Mouse (Mus musculus): ENCODE measurements at regions not wholly inside any gene's neighbourhood (a gene's known extent, or its start where the extent isn't known, plus 50 kb on each side); places are given as distances from the start of the nearest gene placed in this dataset.
"Not testable (repeated sequence)": the region's sequence is repeated elsewhere in the genome, so short reads cannot be mapped to it uniquely, and the experiment has no call there.

GRCm38 (mm10) chr15:32034790-32035189 lies 142.3 kb upstream of the Tas2r119 start:
- POLR2A ChIA-PET, result no interaction called here
- CTCF ChIA-PET, result no interaction called here

- CTCF ChIA-PET, result no interaction called here
- POLR2A ChIA-PET, result no interaction called here
Measured at GRCm38 (mm10) chr15:32041764-32042163, 135.3 kb upstream of the Tas2r119 start.

GRCm38 (mm10) chr15:32042173-32042572 lies 134.9 kb upstream of the Tas2r119 start:
- ChIA-PET POLR2A (no interaction called here), CTCF (no interaction called here)

- POLR2A ChIA-PET, result no interaction called here
- CTCF ChIA-PET, result no interaction called here
Measured at GRCm38 (mm10) chr15:32042589-32042988, 134.5 kb upstream of the Tas2r119 start.

- ChIA-PET CTCF (no interaction called here), POLR2A (no interaction called here)
Measured at GRCm38 (mm10) chr15:32043207-32043606, 133.9 kb upstream of the Tas2r119 start.

- CTCF ChIA-PET, POLR2A ChIA-PET: not testable (repeated sequence)
Measured at GRCm38 (mm10) chr15:32043670-32044069, 133.4 kb upstream of the Tas2r119 start.

- ChIA-PET CTCF (no interaction called here), POLR2A (no interaction called here)
Measured at GRCm38 (mm10) chr15:32048836-32049235, 128.3 kb upstream of the Tas2r119 start.

GRCm38 (mm10) chr15:32061573-32061972 lies 115.5 kb upstream of the Tas2r119 start:
- POLR2A ChIA-PET, result no interaction called here

GRCm38 (mm10) chr15:32082109-32082508 lies 95.0 kb upstream of the Tas2r119 start:
- ChIA-PET CTCF (no interaction called here), POLR2A (interaction anchor here in 1 of 4 experiments (0.8 kb wide), 1 partner anchor 13 kb away, joined by 3 read pairs; no protein-coding TSS in a partner anchor)

More at GRCm38 (mm10) chr15:32061573-32061972, 115.5 kb upstream of the Tas2r119 start:
- CTCF ChIA-PET, result no interaction called here

- ChIA-PET CTCF (no interaction called here), POLR2A (no interaction called here)
Measured at GRCm38 (mm10) chr15:32093889-32094288, 83.2 kb upstream of the Tas2r119 start.

- CTCF ChIA-PET, result no interaction called here
Measured at GRCm38 (mm10) chr15:32095554-32095953, 81.5 kb upstream of the Tas2r119 start.

GRCm38 (mm10) chr15:32110659-32111058 lies 66.4 kb upstream of the Tas2r119 start:
- POLR2A ChIA-PET, result no interaction called here
- CTCF ChIA-PET, result no interaction called here

More at GRCm38 (mm10) chr15:32095554-32095953, 81.5 kb upstream of the Tas2r119 start:
- POLR2A ChIA-PET, result no interaction called here

All from embryonic stem cell, embryonic (primary cell).